20 mouse cellular contexts compared by ENCODE assay signal in genomic region chr7:96545979-96546378, GRCm38 (mm10).
DNase-seq lines count a peak whose midpoint lies in the region; ATAC-seq and TF ChIP-seq lines count a peak whose summit lies in the region.
"Had no signal": no experiment of that assay in that cellular context is flagged by ENCODE, and none has a peak within 500 bp of the region (broad histone marks: within the 10 kb centered on the region; RNA-seq: fewer than 3 reads in every experiment).

No protein-coding gene starts in this region.

- H3K9ac ChIP-seq in kidney, postnatal 0 days (ENCODE audit: low read depth, low read length): no peak overlapping the region
- no peak overlapping the region for H3K9ac ChIP-seq in lung, embryonic 16.5 days (ENCODE audit: low read length)
- no peak overlapping the region for H3K9ac ChIP-seq in intestine, embryonic 16.5 days (ENCODE audit: low read depth, low read length)
- H3K9ac ChIP-seq: embryonic facial prominence, embryonic 15.5 days had no signal

- H3K27ac ChIP-seq in kidney, postnatal 0 days: no peak overlapping the region
- H3K27ac ChIP-seq in lung, embryonic 16.5 days (ENCODE audit: low read length): no peak overlapping the region
- no peak overlapping the region for H3K27ac ChIP-seq in intestine, embryonic 16.5 days (ENCODE audit: low read length)
- H3K27ac ChIP-seq: embryonic facial prominence, embryonic 15.5 days; forebrain, embryonic 10.5 days; heart, embryonic 10.5 days; hindbrain, embryonic 10.5 days had no signal

- no peaks in the 10 kb centered on the region for H3K27me3 ChIP-seq in kidney, postnatal 0 days (ENCODE audit: insufficient read depth, low read length)
- H3K27me3 ChIP-seq in lung, embryonic 16.5 days (ENCODE audit: control insufficient read depth, insufficient read depth, low read depth, low read length): no peaks in the 10 kb centered on the region
- H3K27me3 ChIP-seq in intestine, embryonic 16.5 days (replicated peaks; ENCODE audit: control insufficient read depth, insufficient read depth, low read length): no peaks in the 10 kb centered on the region
- H3K27me3 ChIP-seq: embryonic facial prominence, embryonic 15.5 days had no signal

- no peak overlapping the region for H3K4me3 ChIP-seq in kidney, postnatal 0 days (replicated peaks; ENCODE audit: low read depth, low read length)
- H3K4me3 ChIP-seq in lung, embryonic 16.5 days (ENCODE audit: low read length): no peak overlapping the region
- H3K4me3 ChIP-seq in intestine, embryonic 16.5 days (ENCODE audit: low read length): no peak overlapping the region
- H3K4me3 ChIP-seq: embryonic facial prominence, embryonic 15.5 days; erythroblast, embryonic 14.5 days; forebrain, embryonic 10.5 days; heart, embryonic 10.5 days; hindbrain, embryonic 10.5 days had no signal

- peak; percentile 32 for DNase-seq in kidney, postnatal 0 days (ENCODE audit: low spot score)
- DNase-seq in kidney, postnatal 10 days: no peak
- no peak for DNase-seq in lung, postnatal 36 days
- DNase-seq in yolk sac, embryonic 10.5 days (ENCODE audit: low spot score): peak; percentile 37
- DNase-seq in gastrocnemius, postnatal 10 days: no peak
- DNase-seq: adrenal gland, postnatal 10 days; cerebellum, adult 11 months; cerebellum, adult 8-10 months; cerebellum, postnatal 14 days; embryo, embryonic 11 days; heart, adult 18-20 months; heart, postnatal 10 days had no signal

- 0 out of 2 replicates have a peak, but pooled peaks cover 1% of the 10 kb centered on the region for H3K4me1 ChIP-seq in kidney, postnatal 0 days (replicated peaks; ENCODE audit: insufficient read depth, low read length)
- peaks cover 2% of the 10 kb centered on the region for H3K4me1 ChIP-seq in lung, embryonic 16.5 days (replicated peaks; ENCODE audit: control insufficient read depth, insufficient read depth, low read length)
- H3K4me1 ChIP-seq in intestine, embryonic 16.5 days (ENCODE audit: control insufficient read depth, insufficient read depth, low read length): peaks cover 4% of the 10 kb centered on the region; the same call in 1 of the 2 replicates

- ATAC-seq in kidney, postnatal 0 days (replicated peaks; ENCODE audit: low FRiP score, low read depth): no peak
- ATAC-seq in lung, embryonic 16.5 days (ENCODE audit: low read depth): peak; percentile 73
- peak; percentile 71 for ATAC-seq in intestine, embryonic 16.5 days
- ATAC-seq: forebrain, embryonic 14.5 days had no signal

- no peaks in the 10 kb centered on the region for H3K36me3 ChIP-seq in kidney, postnatal 0 days (ENCODE audit: insufficient read depth, low read length)
- no peaks in the 10 kb centered on the region for H3K36me3 ChIP-seq in lung, embryonic 16.5 days (ENCODE audit: control insufficient read depth, insufficient read depth, low read length)
- H3K36me3 ChIP-seq in intestine, embryonic 16.5 days (ENCODE audit: control insufficient read depth, insufficient read depth, low read length): no peaks in the 10 kb centered on the region
- H3K36me3 ChIP-seq: embryonic facial prominence, embryonic 15.5 days; heart, embryonic 10.5 days had no signal

- H3K9me3 ChIP-seq in kidney, postnatal 0 days (replicated peaks; ENCODE audit: low read length): no peaks in the 10 kb centered on the region
- no peaks in the 10 kb centered on the region for H3K9me3 ChIP-seq in lung, embryonic 16.5 days (ENCODE audit: control insufficient read depth, low read length)
- no peaks in the 10 kb centered on the region for H3K9me3 ChIP-seq in intestine, embryonic 16.5 days (ENCODE audit: control insufficient read depth, low read length)
- H3K9me3 ChIP-seq: embryonic facial prominence, embryonic 15.5 days; forebrain, embryonic 10.5 days; heart, embryonic 10.5 days; hindbrain, embryonic 10.5 days had no signal

- no peak overlapping the region for H3K4me2 ChIP-seq in kidney, postnatal 0 days (ENCODE audit: low read length)
- no peak overlapping the region for H3K4me2 ChIP-seq in lung, embryonic 16.5 days (ENCODE audit: low read depth, low read length)
- no peak overlapping the region for H3K4me2 ChIP-seq in intestine, embryonic 16.5 days (ENCODE audit: low read depth, low read length)
- H3K4me2 ChIP-seq: embryonic facial prominence, embryonic 15.5 days had no signal

- WGBS in kidney, postnatal 0 days: 41% methylated on average over 5 of the region's 5 CpGs
- 14% methylated on average over 5 of the region's 5 CpGs for WGBS in lung, embryonic 16.5 days
- WGBS in intestine, embryonic 16.5 days: 16% methylated on average over 5 of the region's 5 CpGs

- TF ChIP-seq CTCF in kidney, postnatal 0 days (IDR thresholded peaks at IDR 0.05; ENCODE audit: low read depth): no peak

Comparison
In these comparisons a context has a peak if more than half of its experiments do, and no peak if none do; other contexts are left out.
1. DNase-seq: peak in kidney, postnatal 0 days (single experiment) and yolk sac, embryonic 10.5 days (single experiment); none in kidney, postnatal 10 days (single experiment), lung, postnatal 36 days (single experiment) and gastrocnemius, postnatal 10 days (single experiment).